Mouse (Mus musculus): ENCODE data around the gene Cep164.

DNA sequence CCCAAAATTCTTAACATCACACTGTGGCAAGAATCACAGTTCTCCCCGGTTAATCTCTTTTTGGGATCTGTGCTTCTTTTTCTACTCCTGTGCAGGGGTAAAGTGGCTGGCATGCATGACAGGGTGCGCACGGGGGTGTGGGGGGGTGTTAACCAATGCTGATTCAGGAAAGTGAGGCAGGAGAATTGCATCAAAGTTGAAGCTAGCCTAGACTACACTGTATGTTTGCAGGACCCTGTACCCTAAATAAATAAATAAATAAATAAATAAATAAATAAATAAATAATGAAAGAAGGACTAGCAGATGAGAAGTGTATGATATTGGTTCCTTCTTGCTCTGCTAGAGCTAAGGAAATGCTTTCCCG lies 9.6 kb upstream of the Cep164 start:
- TF ChIP-seq CTCF (IDR thresholded peaks at IDR 0.05; ENCODE audit: insufficient read depth, low read length): no peak
- no peak for TF ChIP-seq POLR2A (IDR thresholded peaks at IDR 0.05; ENCODE audit: borderline replicate concordance, extremely low read depth, low read depth, low read length)

Measured in lung, adult 2 months (tissue).